Mouse (Mus musculus) retina, postnatal 1 day (tissue): ENCODE data around the gene Gm21188.
"Not testable (repeated sequence)": the region's sequence is repeated elsewhere in the genome, so short reads cannot be mapped to it uniquely, and the experiment has no call there.

Source experiments
- DNase-seq: peaks from one replicate; pipeline ENCODE4 v3.0.0-alpha.2; 2012

The Gm21188 gene

GRCm38 (mm10) chr13:120026373-120026772 is 25.6 kb downstream of the Gm21188 start:
- not testable (repeated sequence) for DNase-seq

GRCm38 (mm10) chr13:120025576-120025975 is 26.4 kb downstream of the Gm21188 start:
- not testable (repeated sequence) for DNase-seq

DNA sequence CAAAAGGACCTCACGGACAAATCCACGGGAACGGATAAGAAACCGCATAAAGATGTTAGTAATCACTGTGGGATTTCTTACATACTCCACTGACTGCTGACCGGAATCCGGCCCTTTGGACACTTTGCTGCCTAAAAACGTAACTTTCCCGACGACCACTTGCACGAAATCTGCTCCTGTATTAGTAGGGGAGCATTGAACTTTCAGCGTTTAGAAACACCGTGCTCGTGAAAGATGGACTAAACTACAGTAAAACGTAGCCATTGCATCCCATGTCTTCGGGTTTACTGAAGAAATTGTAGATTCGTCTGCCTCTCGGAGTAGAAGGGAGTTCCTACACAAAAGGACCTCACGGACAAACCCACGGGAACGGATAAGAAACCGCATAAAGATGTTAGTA is 27.0 kb downstream of the Gm21188 start:
- DNase-seq = not testable (repeated sequence)

GRCm38 (mm10) chr13:120024581-120024980 is 27.4 kb downstream of the Gm21188 start:
- peak; percentile 4 for DNase-seq

DNA sequence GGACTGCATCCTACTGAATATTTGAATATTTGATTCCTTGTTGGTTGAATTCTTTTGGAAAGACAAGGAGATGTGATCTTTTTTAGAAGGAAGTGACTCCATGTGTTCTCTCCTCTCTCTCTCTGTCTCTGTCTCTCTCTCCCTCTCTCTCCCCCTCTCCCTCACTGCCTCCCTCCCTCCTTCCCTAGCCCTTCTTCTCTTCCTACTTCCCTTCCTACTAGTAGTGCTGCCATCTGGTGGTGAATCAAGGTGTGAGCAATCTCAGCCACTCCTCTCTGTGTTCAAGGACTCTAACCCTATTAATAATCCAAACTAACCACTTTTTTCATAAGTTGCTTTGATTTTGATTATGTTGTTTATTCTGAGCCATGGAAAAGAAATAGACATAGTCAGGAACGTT is 30.5 kb downstream of the Gm21188 start:
- DNase-seq = peak; percentile 45

- not testable (repeated sequence) for DNase-seq
Observed at GRCm38 (mm10) chr13:120015348-120016007, 36.5 kb downstream of the Gm21188 start.

GRCm38 (mm10) chr13:120013962-120014361 is 38.0 kb downstream of the Gm21188 start:
- DNase-seq = not testable (repeated sequence)

GRCm38 (mm10) chr13:120013544-120013943 is 38.5 kb downstream of the Gm21188 start:
- not testable (repeated sequence) for DNase-seq

DNA sequence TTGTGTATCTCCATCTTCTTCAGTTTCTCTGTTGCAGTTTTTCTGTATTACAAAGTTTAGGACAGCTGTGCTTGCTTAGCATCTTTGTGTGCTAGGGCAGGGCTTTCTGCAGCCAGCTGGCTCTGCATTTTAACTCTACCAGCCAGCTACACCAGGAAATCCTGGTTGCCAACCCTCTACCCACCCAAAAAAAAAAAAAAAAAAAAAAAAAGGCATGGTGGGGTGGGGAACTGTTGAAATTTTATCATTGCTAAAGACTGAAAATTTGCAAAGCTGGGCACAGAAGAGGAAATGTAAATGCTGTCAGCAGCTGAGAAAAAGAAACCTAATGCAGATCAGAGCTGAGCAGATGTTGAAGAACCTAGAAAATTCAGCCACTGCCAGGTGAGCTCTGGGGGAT is 41.9 kb downstream of the Gm21188 start:
- not testable (repeated sequence) for DNase-seq

DNA sequence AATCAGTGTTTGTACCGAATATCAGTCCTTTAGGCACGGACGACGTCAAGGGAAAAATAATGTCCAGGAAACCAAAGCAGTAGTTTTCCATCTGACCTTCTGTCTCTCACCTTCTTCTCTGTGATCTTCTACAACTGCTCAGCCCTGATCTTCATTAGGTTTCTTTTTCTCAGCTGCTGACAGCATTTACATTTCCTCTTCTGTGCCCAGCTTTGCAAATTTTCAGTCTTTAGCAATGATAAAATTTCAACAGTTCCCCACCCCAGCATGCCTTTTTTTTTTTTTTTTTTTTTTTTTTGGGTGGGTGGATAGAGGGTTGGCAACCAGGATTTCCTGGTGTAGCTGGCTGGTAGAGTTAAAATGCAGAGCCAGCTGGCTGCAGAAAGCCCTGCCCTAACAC is 52.8 kb downstream of the Gm21188 start:
- DNase-seq = not testable (repeated sequence)

GRCm38 (mm10) chr13:119998442-119999086 is 53.4 kb downstream of the Gm21188 start:
- DNase-seq = not testable (repeated sequence)

DNA sequence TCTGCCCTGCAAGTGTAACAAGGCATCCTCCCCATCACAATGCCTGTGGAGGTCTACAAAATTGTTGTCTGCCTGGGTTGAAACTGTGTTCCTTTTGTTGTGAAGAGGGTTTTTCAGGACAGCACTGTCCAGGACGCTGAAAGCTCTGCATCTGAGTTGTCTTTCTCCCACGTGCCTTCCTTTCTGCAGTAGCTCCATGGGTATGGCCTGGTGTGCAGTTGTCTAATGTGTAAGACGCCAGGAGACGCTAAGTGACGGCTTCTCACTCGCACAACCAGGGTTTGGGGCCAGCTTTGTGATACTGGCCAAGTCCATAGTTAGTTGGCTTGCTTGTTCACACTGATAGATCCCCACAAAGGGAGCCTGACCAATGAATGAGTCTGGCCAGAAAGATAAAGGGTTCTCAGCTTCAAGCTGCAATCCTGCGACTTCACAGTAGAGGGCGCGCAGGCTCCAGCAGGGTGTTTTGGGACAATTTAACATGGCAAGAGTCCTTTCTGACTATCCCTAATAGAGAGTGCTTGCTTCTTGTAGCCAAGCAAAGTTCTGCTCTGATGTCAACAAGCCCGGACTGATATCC is 60.0 kb downstream of the Gm21188 start:
- not testable (repeated sequence) for DNase-seq

DNA sequence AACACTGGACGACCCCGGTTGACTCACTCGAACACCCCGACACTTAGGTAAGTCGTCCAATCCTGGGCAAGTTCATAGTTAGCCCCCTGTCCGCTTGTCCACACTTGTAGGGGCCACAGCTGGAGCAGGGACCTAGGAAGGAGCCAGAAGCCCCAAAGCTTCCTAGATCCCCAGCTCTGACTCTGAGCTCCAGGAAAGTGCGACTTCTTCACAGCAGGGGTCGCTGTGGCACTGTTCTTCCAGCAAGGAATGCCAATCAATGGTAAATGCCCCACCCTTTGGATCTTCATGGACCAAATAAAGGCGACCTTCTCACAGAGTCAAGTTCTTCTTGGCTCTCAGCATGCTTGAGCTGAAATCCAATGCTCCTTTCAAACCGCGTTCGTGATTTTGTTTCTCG is 60.7 kb downstream of the Gm21188 start:
- DNase-seq = not testable (repeated sequence)
